Mouse (Mus musculus) adrenal gland, postnatal 0 days (tissue): Measurements from ENCODE around the gene Rspo4. TPM values are rescaled to one million over a fixed set of nuclear protein-coding genes. Genes with fewer than 3 reads are reported as not detected.

Experiments used
- polyA plus RNA-seq: library from polyadenylated mRNA; unstranded; fragments of >200 nt; fragmentation: Nextera tagmentation; extraction: Ambion mirVana; gene quantifications from 2 replicates; pipeline ENCODE4 v1.2.1, GENCODE M21; 2015

Gene Rspo4
- 0.18 and 0.43 TPM in 2 replicates for polyA plus RNA-seq

GRCm38 (mm10) chr2:151842648-151843226, at the start of gene Rspo4:
Gene Rspo4, plus strand, starts transcription at chr2:151842927.

GRCm38 (mm10) chr2:151910919-151911500, 68.3 kb downstream of the Rspo4 start, which contains the start of gene Angpt4:
Gene Angpt4, plus strand, starts transcription at chr2:151911210.

Other genes starting within 250 kb of the Rspo4 start
- gene Snph, start 210.3 kb upstream of the Rspo4 start, polyA plus RNA-seq: 1.7 and 4.7 TPM in 2 replicates
- gene Rad21l, start 174.4 kb upstream of the Rspo4 start, polyA plus RNA-seq: not detected in 2 replicates
- 1.1 and 2.2 TPM in 2 replicates for gene Tmem74b, start 140.9 kb upstream of the Rspo4 start, polyA plus RNA-seq
- gene Psmf1, start 98.7 kb upstream of the Rspo4 start, polyA plus RNA-seq: 30.4 and 40.3 TPM in 2 replicates
- gene Angpt4, start 68.3 kb downstream of the Rspo4 start, polyA plus RNA-seq: 0.65 and 1.2 TPM in 2 replicates
- 10.9 and 14.3 TPM in 2 replicates for gene Fam110a, start 137.3 kb downstream of the Rspo4 start, polyA plus RNA-seq
- 1.5 and 2.1 TPM in 2 replicates for gene Slc52a3, start 153.6 kb downstream of the Rspo4 start, polyA plus RNA-seq
- 0.18 and 0.44 TPM in 2 replicates for gene Scrt2, start 238.6 kb downstream of the Rspo4 start, polyA plus RNA-seq